Mouse (Mus musculus): ENCODE measurements around the gene 4930451I11Rik.

- TF ChIP-seq POLR2A (IDR thresholded peaks at IDR 0.05; ENCODE audit: extremely low read depth, insufficient read depth, low read length) (0 out of 2 replicates have a peak, but pooled peaks have one; percentile 10), CTCF (IDR thresholded peaks at IDR 0.05; ENCODE audit: low read depth, low read length) (no peak)
Measured at GRCm38 (mm10) chr7:126862147-126862784, 30.8 kb upstream of the 4930451I11Rik start, which contains the start of gene Ino80e.
